Mouse (Mus musculus): Measurements from ENCODE around the gene Fbxo2.

DNA sequence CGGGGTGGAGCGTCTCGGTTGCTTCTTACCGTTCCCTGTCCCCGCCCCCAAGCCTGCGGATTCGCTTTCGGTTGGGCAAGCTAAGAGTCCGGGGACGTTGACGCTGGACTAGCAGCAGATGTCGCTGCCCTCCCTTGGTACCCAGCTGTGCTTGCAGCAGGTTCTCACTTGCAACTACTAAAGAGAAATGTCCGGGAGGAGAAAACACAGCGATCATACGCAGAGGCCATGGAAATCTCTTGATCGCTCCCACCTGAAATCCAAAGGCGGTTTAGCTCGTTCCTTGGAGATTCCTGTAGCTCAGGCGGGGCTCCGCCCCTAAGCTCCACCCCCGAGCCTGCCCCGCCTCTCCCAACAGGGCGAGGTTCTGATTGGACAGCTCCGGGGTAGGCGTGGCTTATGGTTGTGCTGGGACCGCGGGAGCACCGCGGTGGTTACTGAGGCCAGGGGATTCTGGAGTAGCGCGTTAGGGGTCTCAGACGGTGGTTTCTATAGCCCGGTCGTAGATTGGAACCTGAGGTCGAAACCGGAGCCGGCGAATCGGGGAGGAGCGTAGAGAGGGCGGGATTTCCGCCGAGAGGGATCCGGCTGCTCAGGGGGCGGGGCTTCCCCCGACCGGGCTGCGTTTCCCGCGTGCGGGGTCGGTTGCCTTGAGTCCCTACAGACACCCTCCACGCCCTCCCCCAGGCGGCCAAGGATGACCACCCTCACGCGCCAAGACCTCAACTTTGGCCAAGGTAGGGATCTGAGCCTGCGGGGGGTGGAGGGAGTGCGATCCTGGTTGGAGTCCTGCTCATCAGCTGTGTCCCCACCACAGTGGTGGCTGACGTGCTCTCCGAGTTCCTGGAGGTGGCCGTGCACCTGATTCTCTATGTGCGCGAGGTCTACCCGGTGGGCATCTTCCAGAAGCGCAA is 20.1 kb upstream of the Fbxo2 start:
- 0 out of 2 replicates have a peak, but pooled peaks have one; percentile 46 for TF ChIP-seq POLR2AphosphoS2 (IDR thresholded peaks at IDR 0.05; ENCODE audit: low read depth, low read length)
- no peak; the same call in none of the 2 replicates for TF ChIP-seq MAX (IDR thresholded peaks at IDR 0.05; ENCODE audit: low read length)
- TF ChIP-seq CTCF (conservative IDR thresholded peaks at IDR 0.05 in 1 of 2, IDR thresholded peaks at IDR 0.05 in 1 of 2; ENCODE audit: low read depth in 2 of 2, low read length in 2 of 2): peak; percentile 21 to 76; a peak in 2 of 4 replicates
- peak; percentile 90 for TF ChIP-seq POLR2A (IDR thresholded peaks at IDR 0.05; ENCODE audit: low read depth, low read length)
- TF ChIP-seq NELFE (IDR thresholded peaks at IDR 0.05; ENCODE audit: low read depth, low read length): peak; percentile 77
- TF ChIP-seq GABPA (IDR thresholded peaks at IDR 0.05; ENCODE audit: insufficient replicate concordance, low read depth, low read length): no peak
- TF ChIP-seq EP300 (IDR thresholded peaks at IDR 0.05; ENCODE audit: low read length): no peak
- TF ChIP-seq USF1 (IDR thresholded peaks at IDR 0.05; ENCODE audit: low read depth, low read length): no peak
- TF ChIP-seq ZKSCAN1 (IDR thresholded peaks at IDR 0.05; ENCODE audit: borderline replicate concordance, low read depth, low read length): no peak
